Mouse (Mus musculus) gastrocnemius, postnatal 14 days (tissue): ENCODE data around the gene Olfr56. TPM values are rescaled to one million over a fixed set of nuclear protein-coding genes. Genes with fewer than 3 reads are reported as not detected.
"Not testable (repeated sequence)": the region's sequence is repeated elsewhere in the genome, so short reads cannot be mapped to it uniquely, and the experiment has no call there.

Experiments
- DNase-seq: peaks from one replicate; pipeline ENCODE4 v3.0.0; 2021; ENCODE audit warnings: mixed read lengths
- intact Hi-C: fragments of 180-260 bp; cut with DNase I; formaldehyde crosslinking; loops from one replicate; pipeline ENCODE4 v1.15.1; 2025; ENCODE audit warnings: low total_unique reads
- total RNA-seq, 2 experiments: library from RNA; stranded (reverse); gene quantifications; 2 replicates each; pipeline ENCODE4 v1.2.3; 2021

The Olfr56 gene
- total RNA-seq, 2 experiments from 2014 or later = not detected

- DNase-seq = no peak
- intact Hi-C loops = no loop called here
Observed at GRCm38 (mm10) chr11:49119635-49120034, 140.9 kb downstream of the Olfr56 start.

GRCm38 (mm10) chr11:49124169-49124568, 145.5 kb downstream of the Olfr56 start:
- intact Hi-C loops = no loop called here
- DNase-seq = no peak

- intact Hi-C loops = no loop called here
Observed at GRCm38 (mm10) chr11:49141974-49142373, 163.3 kb downstream of the Olfr56 start, which contains the start of gene Olfr1395. Gene Olfr1395 (plus strand): TSS chr11:49142274.

GRCm38 (mm10) chr11:49154077-49154476, 175.4 kb downstream of the Olfr56 start, which contains the start of gene Olfr1394:
Gene Olfr1394 (plus strand): TSS chr11:49154377.
- DNase-seq = no peak
- intact Hi-C loops = no loop called here

More at GRCm38 (mm10) chr11:49141974-49142373, 163.3 kb downstream of the Olfr56 start, which contains the start of gene Olfr1395:
- DNase-seq = no peak

GRCm38 (mm10) chr11:49156821-49157814, 178.4 kb downstream of the Olfr56 start:
- intact Hi-C loops = no loop called here
- no peak for DNase-seq

- intact Hi-C loops = no loop called here
- peak; percentile 6 for DNase-seq
Observed at GRCm38 (mm10) chr11:49168839-49169611, 190.3 kb downstream of the Olfr56 start.

- DNase-seq = no peak
- intact Hi-C loops = no loop called here
Observed at GRCm38 (mm10) chr11:49170576-49170975, 191.9 kb downstream of the Olfr56 start.

GRCm38 (mm10) chr11:49175345-49175744, 196.7 kb downstream of the Olfr56 start:
- intact Hi-C loops = no loop called here
- DNase-seq = no peak

- intact Hi-C loops, DNase-seq: not testable (repeated sequence)
Observed at GRCm38 (mm10) chr11:49176047-49176779, 197.5 kb downstream of the Olfr56 start.

GRCm38 (mm10) chr11:49183172-49183571, 204.5 kb downstream of the Olfr56 start:
- DNase-seq = no peak
- intact Hi-C loops = no loop called here

Other genes starting within 250 kb of the Olfr56 start
- 100 to 1,000 TPM; 392 to 429 TPM for gene Rack1, start 178.6 kb upstream of the Olfr56 start, total RNA-seq
- gene Trim41, start 161.5 kb upstream of the Olfr56 start, total RNA-seq = 10 to 100 TPM; 16.3 to 21.0 TPM
- gene Trim7, start 152.7 kb upstream of the Olfr56 start, total RNA-seq = 100 to 1,000 TPM in 1 of 2 experiments, 10 to 100 TPM in 1; 93.7 to 106 TPM
- 1 to 10 TPM; 2.7 to 3.0 TPM for gene Gm12184, start 152.2 kb upstream of the Olfr56 start, total RNA-seq
- 1 to 10 TPM; 6.1 to 7.0 TPM for gene Irgm1, start 107.2 kb upstream of the Olfr56 start, total RNA-seq
- under 1 TPM; 0.21 to 0.35 TPM for gene Gm5431, start 76.7 kb upstream of the Olfr56 start, total RNA-seq
- 1 to 10 TPM in 1 of 2 experiments, under 1 TPM in 1; 0.82 to 1.2 TPM for gene Psme2b, start 32.7 kb upstream of the Olfr56 start, total RNA-seq
- 1 to 10 TPM in 1 of 2 experiments, under 1 TPM in 1; 0.90 to 1.0 TPM for gene 9930111J21Rik1, start 509 bp downstream of the Olfr56 start, total RNA-seq
- gene Gm12185, start 13.3 kb downstream of the Olfr56 start, total RNA-seq = under 1 TPM; 0.13 to 0.47 TPM
- under 1 TPM in 1 of 2 experiments, not detected in 1; 0.14 TPM for gene Tgtp1, start 15.3 kb downstream of the Olfr56 start, total RNA-seq
- gene 9930111J21Rik2, start 72.4 kb downstream of the Olfr56 start, total RNA-seq = 1 to 10 TPM; 1.0 to 1.4 TPM
- gene Tgtp2, start 85.3 kb downstream of the Olfr56 start, total RNA-seq = not detected
- gene Ifi47, start 97.7 kb downstream of the Olfr56 start, total RNA-seq = 1 to 10 TPM in 1 of 2 experiments, under 1 TPM in 1; 0.93 to 1.5 TPM
- gene Olfr1396, start 136.0 kb downstream of the Olfr56 start, total RNA-seq = under 1 TPM in 1 of 2 experiments, not detected in 1; 0.04 TPM
- not detected for gene Olfr1395, start 163.4 kb downstream of the Olfr56 start, total RNA-seq
- gene Olfr1394, start 175.5 kb downstream of the Olfr56 start, total RNA-seq = not detected
- 1 to 10 TPM; 4.8 to 9.0 TPM for gene Btnl9, start 208.3 kb downstream of the Olfr56 start, total RNA-seq
- 10 to 100 TPM; 16.5 to 18.1 TPM for gene Zfp62, start 224.4 kb downstream of the Olfr56 start, total RNA-seq